Mouse (Mus musculus): Measurements from ENCODE around the gene Pabpc1l.
"Not testable (repeated sequence)": the region's sequence is repeated elsewhere in the genome, so short reads cannot be mapped to it uniquely, and the experiment has no call there.

Pabpc1l gene

DNA sequence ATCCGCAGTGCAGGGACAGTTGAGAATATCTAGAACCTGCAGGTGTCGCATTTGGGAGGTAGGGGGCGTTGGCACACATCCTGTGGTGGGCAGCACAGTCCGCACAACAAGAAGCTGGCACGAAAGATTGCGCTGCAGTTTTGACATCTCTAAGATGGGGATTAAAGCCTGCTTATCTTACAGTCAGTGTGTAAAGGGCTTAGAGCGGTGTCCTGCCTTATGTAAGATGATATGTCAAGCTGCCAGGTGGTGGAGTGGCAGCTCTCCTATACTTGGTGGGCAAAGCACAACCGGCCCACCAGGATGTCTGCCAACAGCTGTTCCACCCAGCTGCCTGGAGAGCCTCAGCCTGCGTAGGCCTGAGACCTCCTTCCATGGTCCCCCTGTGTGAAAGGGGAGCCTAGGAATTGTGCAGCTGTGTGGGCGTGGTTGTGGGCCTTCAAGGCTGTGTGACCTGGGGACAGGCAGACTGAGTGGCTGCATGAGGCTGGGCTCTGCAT is 11.3 kb downstream of the Pabpc1l start:
- peak; percentile 28 for DNase-seq (ENCODE audit: low read depth, low spot score)

DNA sequence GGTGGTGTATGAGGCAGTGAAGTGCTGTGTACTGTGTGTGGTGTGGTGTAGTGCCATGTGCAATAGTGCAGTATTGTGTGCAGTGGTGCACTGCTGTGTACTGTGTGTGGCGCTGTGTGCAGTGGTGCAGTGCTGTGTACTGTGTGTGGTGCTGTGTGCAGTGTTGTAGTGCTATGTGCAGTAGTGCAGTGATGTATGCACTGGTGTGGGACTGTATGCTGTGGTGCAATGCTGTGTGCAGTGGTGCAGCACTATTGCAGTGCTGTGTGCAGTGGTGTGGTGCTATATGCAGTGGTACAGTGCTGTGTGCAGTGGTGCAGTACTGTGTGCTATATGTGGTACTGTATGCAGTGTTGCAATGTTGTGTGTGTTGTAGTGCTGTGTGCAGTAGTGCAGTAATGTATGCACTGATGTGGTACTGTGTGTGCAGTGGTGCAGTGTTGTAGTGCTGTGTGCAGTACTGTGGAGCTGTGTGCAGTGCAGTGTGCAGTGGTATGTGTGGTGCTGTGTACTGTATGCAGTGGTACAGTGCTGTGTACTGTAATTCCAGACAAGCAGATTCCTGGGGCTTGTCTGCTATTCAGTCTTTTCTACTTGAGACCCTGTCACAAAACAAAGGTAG is 13.3 kb downstream of the Pabpc1l start:
- no peak for DNase-seq (ENCODE audit: low read depth, low spot score)

- no peak for DNase-seq (ENCODE audit: low read depth, low spot score)
These were observed 15.7 kb downstream of the Pabpc1l start for GRCm38 (mm10) chr2:164040949-164041348.

DNA sequence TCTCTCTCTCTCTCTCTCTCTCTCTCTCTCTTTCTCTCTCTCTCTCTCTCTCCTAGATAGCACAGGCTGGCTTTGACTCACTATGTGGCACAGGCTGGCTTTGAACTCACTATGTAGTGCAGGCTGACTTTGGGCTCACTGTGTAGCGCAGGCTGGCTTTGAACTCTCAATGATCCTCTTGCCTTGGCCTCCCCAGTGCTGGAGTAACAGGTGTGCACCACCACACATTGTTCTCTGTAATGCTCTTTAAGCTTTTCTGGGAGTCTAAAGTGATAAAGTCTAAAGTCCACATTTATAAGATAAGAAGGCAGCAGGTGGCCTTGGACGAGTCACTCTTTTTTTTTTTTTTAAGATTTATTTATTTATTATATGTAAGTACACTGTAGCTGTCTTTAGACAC is 16.3 kb downstream of the Pabpc1l start:
- DNase-seq (ENCODE audit: low read depth, low spot score): no peak

GRCm38 (mm10) chr2:164047197-164047690 is 22.0 kb downstream of the Pabpc1l start:
- peak; percentile 80 for DNase-seq (ENCODE audit: low read depth, low spot score)

GRCm38 (mm10) chr2:164053767-164054166 is 28.5 kb downstream of the Pabpc1l start:
- no peak for DNase-seq (ENCODE audit: low read depth, low spot score)

DNA sequence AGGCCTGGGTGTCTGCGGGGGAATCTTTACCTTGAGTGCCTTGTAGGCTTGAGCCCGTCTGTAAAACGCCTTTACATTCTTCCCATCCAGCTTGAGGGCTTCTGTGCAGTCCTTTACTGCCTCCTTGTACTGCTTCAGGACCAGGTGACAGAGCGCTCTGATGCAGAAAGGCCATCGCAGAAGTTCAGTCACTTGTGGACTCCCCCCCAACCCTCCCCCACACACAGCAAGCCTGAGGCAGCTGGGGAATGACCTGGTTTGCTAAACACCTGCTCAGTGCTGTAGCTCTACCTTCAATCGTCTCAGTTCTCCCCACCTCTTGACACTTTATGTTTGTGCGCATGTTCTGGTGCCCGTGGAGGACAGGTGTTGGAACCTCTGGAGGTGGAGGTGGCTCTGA is 29.4 kb downstream of the Pabpc1l start:
- DNase-seq (ENCODE audit: low read depth, low spot score): no peak

- no peak for DNase-seq (ENCODE audit: low read depth, low spot score)
These were observed 34.5 kb downstream of the Pabpc1l start for GRCm38 (mm10) chr2:164059634-164060235.

GRCm38 (mm10) chr2:164070142-164070764 is 45.0 kb downstream of the Pabpc1l start, which contains the start of gene Stk4:
Gene Stk4, plus strand, starts transcription at chr2:164070322.
- peak; percentile 62 for DNase-seq (ENCODE audit: low read depth, low spot score)

GRCm38 (mm10) chr2:164070765-164071436 is 45.7 kb downstream of the Pabpc1l start, which contains the start of gene Tomm34:
Gene Tomm34, minus strand, starts transcription at chr2:164071169.
- peak; percentile 90 for DNase-seq (ENCODE audit: low read depth, low spot score)

DNA sequence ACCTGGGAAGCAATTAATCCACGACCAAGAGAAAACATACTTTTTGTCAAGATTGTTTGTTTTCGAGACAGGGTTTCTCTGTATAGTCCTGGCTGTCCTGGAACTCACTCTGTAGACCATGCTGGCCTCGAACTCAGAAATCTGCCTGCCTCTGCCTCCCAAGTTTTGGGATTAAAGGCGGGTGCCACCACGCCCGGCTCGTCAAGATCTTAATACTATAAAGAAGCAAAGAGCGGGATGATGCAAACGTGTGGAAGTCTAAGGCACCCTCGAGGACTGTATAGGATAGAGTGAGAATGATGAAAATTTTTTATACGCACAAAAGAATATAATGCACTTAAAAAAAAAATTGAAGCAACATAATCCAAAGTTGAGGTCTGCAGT is 46.2 kb downstream of the Pabpc1l start:
- DNase-seq (ENCODE audit: low read depth, low spot score): not testable (repeated sequence)

DNA sequence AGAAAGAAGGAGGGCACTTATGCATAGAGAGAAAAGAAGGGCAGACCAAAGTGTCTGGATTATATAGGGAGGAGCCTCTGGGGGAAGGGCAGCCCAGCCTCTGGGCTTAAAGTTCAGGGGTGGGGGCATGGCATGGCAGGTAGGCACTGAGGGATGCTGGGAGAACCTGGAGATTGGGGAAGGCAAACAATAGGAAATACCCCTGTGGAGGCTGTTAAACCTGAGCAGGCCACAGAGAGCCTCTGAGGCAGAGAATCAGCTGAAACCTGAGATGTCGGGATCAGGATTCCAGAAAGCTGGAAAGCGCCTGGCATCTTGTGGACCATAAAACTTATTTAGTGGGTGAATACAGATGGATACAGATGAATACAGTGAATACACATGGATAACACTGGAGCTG is 46.9 kb downstream of the Pabpc1l start:
- no peak for DNase-seq (ENCODE audit: low read depth, low spot score)

GRCm38 (mm10) chr2:164073120-164073519 is 47.9 kb downstream of the Pabpc1l start:
- no peak for DNase-seq (ENCODE audit: low read depth, low spot score)

DNA sequence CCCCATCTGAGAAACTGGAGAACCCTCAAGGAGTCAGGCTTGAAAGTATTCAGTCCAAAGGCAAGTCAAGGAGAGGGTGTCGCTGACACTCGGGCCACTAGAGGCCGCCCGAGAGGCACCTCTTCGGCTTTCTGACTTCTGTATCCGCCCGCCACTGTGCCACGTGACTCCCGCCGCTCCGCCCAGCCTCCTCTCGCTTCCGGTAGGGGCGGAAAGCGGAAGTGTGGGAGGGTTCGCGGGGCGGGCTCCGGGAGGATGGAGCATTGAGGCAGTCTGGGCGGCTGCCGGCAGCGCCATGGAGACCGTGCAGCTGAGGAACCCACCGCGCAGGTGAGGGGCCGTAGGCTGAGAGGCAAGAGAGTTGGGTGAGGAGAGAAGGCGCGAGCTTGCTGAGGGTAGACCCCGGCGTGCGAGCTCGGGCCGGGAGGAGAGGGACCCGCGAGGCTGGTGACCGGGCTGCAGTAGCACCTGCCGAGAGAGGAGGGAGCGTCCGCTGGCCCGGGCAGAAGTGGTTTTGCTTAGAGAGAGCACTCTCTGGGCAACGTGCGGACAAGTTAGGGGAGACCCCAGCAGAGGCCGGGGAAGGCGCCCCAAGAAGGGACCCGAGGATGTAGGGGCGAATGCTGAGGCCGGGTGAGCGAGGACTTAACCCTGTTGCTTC is 48.8 kb downstream of the Pabpc1l start:
- DNase-seq (ENCODE audit: low read depth, low spot score): peak; percentile 99

- DNase-seq (ENCODE audit: low read depth, low spot score): peak; percentile 68
These were observed 49.8 kb downstream of the Pabpc1l start for GRCm38 (mm10) chr2:164075088-164075487.

DNA sequence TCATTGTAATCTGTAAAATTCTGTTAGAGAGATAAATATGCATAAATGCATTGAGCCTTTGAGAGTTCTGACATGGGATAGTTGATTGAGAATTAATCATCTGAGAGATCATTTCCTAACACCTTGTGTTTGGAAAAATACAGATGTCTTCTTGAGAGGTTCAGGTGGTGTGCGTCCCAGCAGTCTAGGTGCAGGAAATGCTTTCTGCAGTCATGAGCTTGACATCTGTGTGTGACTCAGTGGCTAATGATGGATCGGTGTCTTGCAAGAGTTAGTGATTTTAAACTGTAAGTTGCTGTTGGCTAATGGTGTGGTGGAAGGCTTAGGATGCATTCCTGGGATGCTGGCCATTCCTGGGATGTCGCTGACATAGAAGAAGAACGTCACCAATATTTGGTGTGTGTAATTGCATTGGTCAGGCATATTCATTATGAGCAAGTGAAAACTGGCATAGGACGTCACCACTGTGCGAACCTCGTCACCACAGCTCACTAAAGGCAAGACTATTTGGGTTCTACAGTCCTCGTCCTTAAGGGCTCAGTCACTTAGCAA is 51.7 kb downstream of the Pabpc1l start:
- DNase-seq (ENCODE audit: low read depth, low spot score): peak; percentile 47

DNA sequence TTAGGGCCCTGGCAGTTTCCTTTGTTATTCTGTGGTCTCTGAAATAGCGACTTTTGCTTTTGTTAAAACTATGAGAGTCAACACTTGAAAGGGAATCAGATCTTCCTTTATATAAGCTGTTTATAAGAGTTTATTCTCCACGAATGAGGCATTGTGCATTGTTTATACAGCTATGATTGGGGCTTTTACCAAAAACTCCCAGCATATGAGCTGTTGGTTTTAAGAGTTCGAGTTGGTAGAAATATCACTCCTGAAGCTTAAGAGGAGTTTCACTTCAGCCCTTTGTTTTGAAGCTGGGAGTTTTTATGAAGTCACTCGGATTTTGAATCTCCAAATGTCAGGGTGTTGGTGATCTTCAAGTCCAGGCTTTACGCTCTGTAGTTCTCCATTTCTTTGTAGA is 52.6 kb downstream of the Pabpc1l start:
- peak; percentile 55 for DNase-seq (ENCODE audit: low read depth, low spot score)

GRCm38 (mm10) chr2:164079488-164079887 is 54.2 kb downstream of the Pabpc1l start:
- DNase-seq (ENCODE audit: low read depth, low spot score): peak; percentile 91

DNA sequence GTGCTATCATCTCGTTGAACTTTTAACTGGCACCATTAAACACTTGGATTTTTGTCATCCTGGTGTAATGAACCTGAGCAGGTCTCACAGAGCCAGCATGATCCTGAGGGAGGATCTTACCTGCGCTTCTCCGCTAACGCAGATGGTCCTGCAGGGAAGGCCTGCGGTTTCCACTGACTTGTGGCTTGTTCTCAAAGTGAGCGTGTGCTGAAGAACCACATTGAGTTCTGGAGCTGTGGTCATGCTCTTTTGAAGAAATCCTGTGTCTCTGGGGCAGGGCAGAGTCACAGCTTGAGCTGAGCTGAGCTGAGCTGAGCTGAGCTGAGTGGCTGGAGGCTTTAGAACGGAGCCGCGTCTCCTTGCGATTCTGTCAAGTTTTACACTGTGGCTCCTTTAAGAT is 56.3 kb downstream of the Pabpc1l start:
- peak; percentile 61 for DNase-seq (ENCODE audit: low read depth, low spot score)

GRCm38 (mm10) chr2:164082175-164082574 is 56.9 kb downstream of the Pabpc1l start:
- no peak for DNase-seq (ENCODE audit: low read depth, low spot score)

All from CD4-positive, CD25-positive, alpha-beta regulatory T cell, adult 2 months (primary cell).